Mouse (Mus musculus) ES-E14 (cell line): ENCODE data around the gene Bmper.

Experiments used
- CHD2 ChIP-seq: IDR thresholded peaks from 2 replicates; pipeline ENCODE4 v1.6.1; 2014; ENCODE audit warnings: mild to moderate bottlenecking, low read depth, low read length, inconsistent platforms
- HCFC1 ChIP-seq: IDR thresholded peaks from 2 replicates; pipeline ENCODE4 v1.6.1; 2012; ENCODE audit warnings: low read length, inconsistent platforms, borderline replicate concordance; ENCODE audit not compliant: insufficient read depth
- MAFK ChIP-seq: IDR thresholded peaks from 2 replicates; pipeline ENCODE4 v1.6.1; 2014; ENCODE audit warnings: mild to moderate bottlenecking, low read depth, low read length, inconsistent platforms; ENCODE audit not compliant: insufficient read depth
- ZC3H11A ChIP-seq: IDR thresholded peaks from 2 replicates; pipeline ENCODE4 v1.6.1; 2012; ENCODE audit warnings: low read depth, mild to moderate bottlenecking, inconsistent platforms, low read length, borderline replicate concordance
- ZNF384 ChIP-seq: IDR thresholded peaks from 2 replicates; pipeline ENCODE4 v1.6.1; 2012; ENCODE audit warnings: low read depth, low read length, inconsistent platforms

GRCm38 (mm10) chr9:23190950-23191349 is 31.9 kb upstream of the Bmper start:
- TF ChIP-seq MAFK (no peak), CHD2 (no peak), ZC3H11A (no peak), HCFC1 (no peak), ZNF384 (no peak)
